Mouse (Mus musculus): ENCODE results near the gene Zfp867. TPM values are rescaled to one million over a fixed set of nuclear protein-coding genes. Genes with fewer than 3 reads are reported as not detected.

Gene Zfp867
- polyA plus RNA-seq, 1 experiment from 2014 or later: 13.5 TPM

DNA sequence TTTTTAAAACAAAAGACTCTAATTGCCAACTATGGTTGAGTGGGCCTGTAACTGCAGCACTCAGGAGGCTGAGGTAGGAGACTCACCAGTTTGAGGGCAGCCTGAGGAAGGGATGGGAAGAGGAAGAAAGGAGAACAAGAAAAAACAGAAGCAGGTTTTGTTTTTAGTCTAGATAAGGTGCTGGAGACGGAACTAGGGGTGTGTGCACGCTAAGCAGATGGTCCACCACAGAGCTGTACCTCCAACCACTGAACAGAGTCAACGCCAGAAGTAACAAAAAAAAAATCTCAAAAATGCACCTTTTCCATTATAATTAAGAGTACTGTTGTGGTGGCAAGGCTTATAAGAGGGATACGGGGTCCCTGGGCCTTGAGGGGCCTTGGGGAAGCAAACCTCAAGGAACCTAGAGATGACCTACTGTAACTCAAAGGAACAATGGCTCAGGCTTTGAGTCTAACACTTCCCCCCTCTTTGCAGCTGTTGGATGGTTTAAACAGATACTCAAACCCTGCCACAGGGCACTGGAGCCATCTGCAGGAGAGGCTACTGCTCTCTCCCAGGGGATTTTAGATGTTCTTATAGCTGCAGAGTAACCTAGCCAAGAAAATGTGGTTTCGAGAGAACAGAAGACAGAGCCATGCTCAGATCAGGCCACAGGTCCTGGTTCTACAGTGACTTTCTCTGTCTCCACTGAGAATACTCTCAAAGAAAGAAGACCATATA, 29.9 kb upstream of the Zfp867 start:
- Histone ChIP-seq H3K4me1 (peaks cover 14% of the 10 kb centered on the region), H3K27ac (no peak overlapping the region), H3K4me2 (no peak overlapping the region), H3K4me3 (no peak overlapping the region), H3K36me3 (ENCODE audit: poor library complexity, severe bottlenecking) (peaks cover 74% of the 10 kb centered on the region), H3K27me3 (no peaks in the 10 kb centered on the region), H3K9me3 (replicated peaks) (no peaks in the 10 kb centered on the region), H3K9ac (no peak overlapping the region)
- WGBS: 91% methylated on average over 5 of the region's 5 CpGs
- no peak for ATAC-seq

GRCm38 (mm10) chr11:59497747-59498146, 25.5 kb upstream of the Zfp867 start:
- Histone ChIP-seq H3K4me2 (no peak overlapping the region), H3K9me3 (replicated peaks) (no peaks in the 10 kb centered on the region), H3K27ac (no peak overlapping the region), H3K4me1 (no peaks in the 10 kb centered on the region), H3K27me3 (no peaks in the 10 kb centered on the region), H3K36me3 (ENCODE audit: poor library complexity, severe bottlenecking) (peaks cover 99% of the 10 kb centered on the region), H3K9ac (no peak overlapping the region), H3K4me3 (no peak overlapping the region)
- 89% methylated on average over 7 of the region's 7 CpGs for WGBS
- ATAC-seq: no peak

DNA sequence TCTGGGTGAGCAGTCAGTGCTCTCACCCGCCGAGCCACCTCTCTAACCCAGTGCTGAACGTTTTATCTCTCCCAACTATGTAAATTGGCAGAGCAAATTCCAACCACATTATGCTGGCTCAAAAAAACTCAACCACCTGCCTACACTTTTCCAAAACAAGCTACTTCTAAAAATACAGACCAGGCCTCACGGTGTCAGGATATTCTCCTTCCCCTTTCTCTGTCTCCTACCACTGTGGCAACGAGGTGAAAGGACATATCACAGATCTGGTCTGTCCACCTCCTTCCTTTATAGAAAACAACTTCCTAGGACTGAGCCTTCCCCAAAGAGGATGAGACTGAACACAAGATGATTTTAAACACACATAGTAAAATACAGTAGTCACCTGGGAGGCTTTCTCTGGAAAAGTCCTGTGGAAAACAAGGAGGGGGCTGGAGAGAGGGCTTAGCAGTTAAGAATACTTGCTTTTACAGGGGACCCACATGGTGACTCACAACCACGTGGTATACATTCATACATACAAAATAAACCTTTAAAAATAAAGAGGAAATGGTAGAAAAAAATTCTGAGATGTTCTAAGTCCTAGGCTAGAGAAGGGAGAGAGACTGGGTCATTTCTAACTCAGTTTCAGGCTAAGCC, 24.5 kb upstream of the Zfp867 start:
- Histone ChIP-seq H3K4me1 (no peaks in the 10 kb centered on the region), H3K36me3 (ENCODE audit: poor library complexity, severe bottlenecking) (peaks cover 99% of the 10 kb centered on the region), H3K4me2 (no peak overlapping the region), H3K27ac (no peak overlapping the region), H3K9me3 (replicated peaks) (no peaks in the 10 kb centered on the region), H3K4me3 (no peak overlapping the region), H3K9ac (no peak overlapping the region), H3K27me3 (no peaks in the 10 kb centered on the region)
- ATAC-seq: no peak
- WGBS: 92% methylated on average over 6 of the region's 6 CpGs

DNA sequence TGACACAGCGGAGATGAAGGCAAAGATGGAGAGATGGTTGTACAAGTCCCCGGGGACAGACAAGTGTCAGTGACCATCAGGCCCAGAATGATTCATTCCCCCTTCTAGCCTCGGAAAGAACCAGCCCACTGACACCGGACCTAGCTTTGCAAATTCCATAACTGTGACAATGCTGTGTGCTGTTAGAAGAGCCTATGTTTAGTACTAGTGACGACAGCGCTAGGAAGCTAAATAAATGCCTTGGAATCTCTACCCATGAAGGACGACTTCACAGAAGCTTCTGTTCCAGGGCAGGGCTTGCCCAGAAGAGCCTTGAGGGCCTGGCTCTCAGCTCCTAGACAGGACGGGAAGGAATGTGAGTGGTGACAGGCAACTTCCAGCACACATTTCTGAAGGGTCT, 13.9 kb upstream of the Zfp867 start:
- H3K4me1 ChIP-seq: no peaks in the 10 kb centered on the region

GRCm38 (mm10) chr11:59485641-59486040, 13.4 kb upstream of the Zfp867 start:
- Histone ChIP-seq H3K4me1 (no peaks in the 10 kb centered on the region), H3K27ac (no peak overlapping the region), H3K9me3 (replicated peaks) (no peaks in the 10 kb centered on the region), H3K4me3 (no peak overlapping the region), H3K36me3 (ENCODE audit: poor library complexity, severe bottlenecking) (peaks cover 58% of the 10 kb centered on the region), H3K9ac (no peak overlapping the region), H3K27me3 (no peaks in the 10 kb centered on the region), H3K4me2 (no peak overlapping the region)
- no peak for ATAC-seq
- WGBS: 64% methylated on average over 2 of the region's 2 CpGs

More for the DNA sequence above, 13.9 kb upstream of the Zfp867 start:
- no peak for ATAC-seq
- H3K4me3 ChIP-seq: no peak overlapping the region
- peaks cover 64% of the 10 kb centered on the region for H3K36me3 ChIP-seq (ENCODE audit: poor library complexity, severe bottlenecking)
- no peak overlapping the region for H3K27ac ChIP-seq
- 87% methylated on average over 8 of the region's 8 CpGs for WGBS
- H3K9me3 ChIP-seq (replicated peaks): no peaks in the 10 kb centered on the region
- H3K9ac ChIP-seq: no peak overlapping the region
- H3K4me2 ChIP-seq: no peak overlapping the region
- H3K27me3 ChIP-seq: no peaks in the 10 kb centered on the region

GRCm38 (mm10) chr11:59483212-59483611, 10.9 kb upstream of the Zfp867 start:
- H3K4me3 ChIP-seq: no peak overlapping the region
- H3K9ac ChIP-seq: no peak overlapping the region
- no peak for ATAC-seq

GRCm38 (mm10) chr11:59477240-59477639, 5.0 kb upstream of the Zfp867 start:
- 0 out of 2 replicates have a peak, but pooled peaks cover 3% of the 10 kb centered on the region for H3K27me3 ChIP-seq
- 72% methylated on average over 6 of the region's 6 CpGs for WGBS
- H3K4me3 ChIP-seq: no peak overlapping the region
- H3K9me3 ChIP-seq (replicated peaks): no peaks in the 10 kb centered on the region
- no peaks in the 10 kb centered on the region for H3K36me3 ChIP-seq (ENCODE audit: poor library complexity, severe bottlenecking)
- H3K4me1 ChIP-seq: no peaks in the 10 kb centered on the region
- no peak overlapping the region for H3K27ac ChIP-seq
- no peak overlapping the region for H3K4me2 ChIP-seq
- H3K9ac ChIP-seq: no peak overlapping the region
- ATAC-seq: no peak

More at GRCm38 (mm10) chr11:59483212-59483611, 10.9 kb upstream of the Zfp867 start:
- Histone ChIP-seq H3K27ac (no peak overlapping the region), H3K4me2 (no peak overlapping the region), H3K27me3 (no peaks in the 10 kb centered on the region), H3K36me3 (ENCODE audit: poor library complexity, severe bottlenecking) (peaks cover 35% of the 10 kb centered on the region), H3K4me1 (no peaks in the 10 kb centered on the region), H3K9me3 (replicated peaks) (no peaks in the 10 kb centered on the region)
- WGBS: 12% methylated on average over 2 of the region's 2 CpGs

- Histone ChIP-seq H3K4me2 (peak overlapping the region; percentile 82), H3K4me3 (peak overlapping the region; percentile 64), H3K9ac (peak overlapping the region; percentile 85), H3K9me3 (replicated peaks) (0 out of 2 replicates have a peak, but pooled peaks cover 2% of the 10 kb centered on the region), H3K27me3 (0 out of 2 replicates have a peak, but pooled peaks cover 3% of the 10 kb centered on the region), H3K27ac (peak overlapping the region; percentile 69), H3K36me3 (ENCODE audit: poor library complexity, severe bottlenecking) (peaks cover 1% of the 10 kb centered on the region; the same call in 1 of the 2 replicates), H3K4me1 (peaks cover 9% of the 10 kb centered on the region)
- 8% methylated on average over 37 of the region's 37 CpGs for WGBS
- ATAC-seq: peak; percentile 84
Measured at GRCm38 (mm10) chr11:59471413-59472325, 605 bp downstream of the Zfp867 start.

DNA sequence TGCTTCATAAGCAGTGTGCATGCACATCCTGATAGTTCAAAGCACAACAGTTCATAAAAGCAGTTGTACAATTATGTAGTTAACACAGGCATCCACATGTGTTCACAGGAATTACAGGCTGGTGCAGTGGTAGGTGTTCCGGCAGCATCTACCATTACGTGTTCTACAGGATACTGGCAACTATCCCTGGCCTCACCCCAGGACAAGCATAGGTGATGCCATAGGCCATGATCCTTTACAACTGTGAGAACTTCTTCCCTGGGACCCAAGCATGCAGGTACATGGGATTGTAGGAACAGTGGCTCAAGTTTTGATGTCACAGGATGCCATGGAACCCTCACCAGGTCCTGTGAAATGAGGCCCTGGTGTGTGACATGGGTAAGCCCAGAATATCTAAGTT, 11.8 kb downstream of the Zfp867 start:
- no peak overlapping the region for H3K4me2 ChIP-seq
- H3K27me3 ChIP-seq: no peaks in the 10 kb centered on the region
- no peaks in the 10 kb centered on the region for H3K4me1 ChIP-seq
- WGBS: 98% methylated on average over 2 of the region's 2 CpGs
- peaks cover 77% of the 10 kb centered on the region for H3K36me3 ChIP-seq (ENCODE audit: poor library complexity, severe bottlenecking)
- H3K9me3 ChIP-seq (replicated peaks): peaks cover 16% of the 10 kb centered on the region
- no peak for ATAC-seq
- no peak overlapping the region for H3K27ac ChIP-seq
- H3K4me3 ChIP-seq: no peak overlapping the region
- H3K9ac ChIP-seq: no peak overlapping the region

DNA sequence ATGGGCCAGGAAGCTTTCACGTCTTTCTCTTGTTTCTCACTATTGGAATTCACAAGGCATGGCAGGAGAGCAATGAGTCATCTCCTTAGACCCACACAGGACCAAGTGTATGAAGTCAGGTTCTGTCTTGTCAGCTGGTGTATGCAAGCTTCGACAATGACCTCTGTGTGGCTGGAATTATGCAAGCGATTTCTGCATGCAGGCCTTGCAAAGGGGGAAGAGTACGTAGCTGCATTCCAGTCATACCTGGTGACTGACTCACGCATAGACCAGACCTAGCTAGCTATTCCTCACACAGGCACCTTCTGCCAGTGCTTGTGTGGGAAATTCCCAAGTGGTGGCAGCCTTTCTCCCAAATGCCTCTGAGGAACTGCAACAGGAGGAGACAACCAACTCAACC, 13.3 kb downstream of the Zfp867 start:
- Histone ChIP-seq H3K4me1 (no peaks in the 10 kb centered on the region), H3K9me3 (replicated peaks) (peaks cover 10% of the 10 kb centered on the region), H3K9ac (no peak overlapping the region), H3K27me3 (no peaks in the 10 kb centered on the region), H3K4me3 (no peak overlapping the region), H3K27ac (no peak overlapping the region), H3K36me3 (ENCODE audit: poor library complexity, severe bottlenecking) (peaks cover 76% of the 10 kb centered on the region), H3K4me2 (no peak overlapping the region)
- no peak for ATAC-seq
- whole genome bisulfite sequencing: 61% methylated on average over 5 of the region's 5 CpGs

DNA sequence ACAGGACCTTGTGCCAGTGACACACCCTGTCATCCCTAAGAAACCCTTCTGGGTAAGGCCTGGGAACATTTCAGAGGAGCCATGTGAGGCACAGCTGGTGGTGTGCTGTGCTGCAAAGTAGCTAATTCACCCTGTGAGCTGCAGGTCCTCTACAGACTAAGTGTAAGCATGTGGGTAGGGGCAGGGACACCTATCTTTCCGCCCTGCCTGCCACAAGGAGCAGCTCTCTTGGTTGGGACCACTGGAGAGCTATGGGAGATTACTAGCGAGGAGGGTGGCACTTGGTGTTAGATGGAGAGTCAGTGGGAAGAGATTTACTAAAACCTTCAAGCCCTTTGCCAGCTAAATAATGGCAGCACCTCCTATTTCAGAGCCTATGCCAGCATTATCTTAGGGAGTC, 15.4 kb downstream of the Zfp867 start:
- H3K9me3 ChIP-seq (replicated peaks): no peaks in the 10 kb centered on the region
- no peak overlapping the region for H3K9ac ChIP-seq
- H3K4me3 ChIP-seq: no peak overlapping the region
- no peak for ATAC-seq
- peaks cover 72% of the 10 kb centered on the region for H3K36me3 ChIP-seq (ENCODE audit: poor library complexity, severe bottlenecking)
- no peaks in the 10 kb centered on the region for H3K4me1 ChIP-seq
- H3K4me2 ChIP-seq: no peak overlapping the region
- H3K27me3 ChIP-seq: no peaks in the 10 kb centered on the region
- WGBS: 83% methylated on average over 2 of the region's 2 CpGs
- no peak overlapping the region for H3K27ac ChIP-seq

DNA sequence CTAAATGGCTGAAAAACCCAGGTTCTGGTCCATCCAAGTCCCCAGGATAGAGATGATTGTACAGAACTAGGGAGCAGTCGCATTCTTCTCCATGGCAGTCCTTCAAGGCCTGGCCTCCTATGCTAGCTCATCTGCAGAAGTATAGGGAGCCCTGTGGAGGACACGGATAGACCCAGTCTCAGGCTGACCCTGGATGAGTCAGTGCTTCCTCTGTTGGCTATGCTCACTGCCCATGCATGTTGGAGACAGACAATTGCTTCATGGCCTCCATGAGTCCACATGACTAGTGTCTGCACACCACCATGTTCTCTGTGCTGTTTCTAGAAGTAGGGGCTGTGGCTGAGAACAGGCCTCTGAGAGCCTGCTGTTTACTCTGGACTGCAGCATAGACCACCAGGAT, 15.9 kb downstream of the Zfp867 start:
- WGBS: 93% methylated on average over 2 of the region's 2 CpGs
- H3K27ac ChIP-seq: no peak overlapping the region
- no peak overlapping the region for H3K4me2 ChIP-seq
- H3K4me1 ChIP-seq: peaks cover 2% of the 10 kb centered on the region
- no peaks in the 10 kb centered on the region for H3K9me3 ChIP-seq (replicated peaks)
- peaks cover 70% of the 10 kb centered on the region for H3K36me3 ChIP-seq (ENCODE audit: poor library complexity, severe bottlenecking)
- H3K27me3 ChIP-seq: no peaks in the 10 kb centered on the region
- no peak for ATAC-seq
- H3K9ac ChIP-seq: no peak overlapping the region
- no peak overlapping the region for H3K4me3 ChIP-seq

All from forebrain, embryonic 13.5 days (tissue).